Mouse (Mus musculus): ENCODE data around the gene Rraga. TPM values are rescaled to one million over a fixed set of nuclear protein-coding genes. Genes with fewer than 3 reads are reported as not detected.

The Rraga gene
- polyA plus RNA-seq, 1 experiment from 2014 or later, result 66.0 TPM

DNA sequence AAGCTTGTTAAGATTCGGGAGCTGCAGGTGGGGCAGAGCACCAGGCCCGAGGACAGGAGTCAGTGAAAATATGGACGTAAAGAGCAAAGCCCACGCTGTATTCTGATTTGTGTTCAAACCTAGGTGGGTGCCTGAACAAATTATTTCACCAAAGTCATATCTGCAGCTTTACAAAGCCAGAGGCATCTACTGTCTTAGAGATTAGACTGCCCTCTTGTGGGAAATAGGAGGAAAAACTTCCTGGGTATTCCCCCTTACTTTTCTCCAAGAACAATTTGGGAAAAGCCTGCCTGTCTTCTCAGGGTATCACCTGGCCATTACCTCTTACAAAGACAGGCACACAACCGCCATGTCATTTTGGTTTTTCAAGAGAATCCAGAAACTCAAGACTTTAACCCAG lies 29.9 kb upstream of the Rraga start:
- ATAC-seq, result no peak
- TF ChIP-seq CTCF (IDR thresholded peaks at IDR 0.05), result peak; percentile 34
- in situ Hi-C loops (cut with MboI; ENCODE audit: low pct_unique_long_range_greater_than_20kb), result loop anchor here (25.0 kb wide), 1 partner anchor 708 kb away; no protein-coding TSS in a partner anchor

DNA sequence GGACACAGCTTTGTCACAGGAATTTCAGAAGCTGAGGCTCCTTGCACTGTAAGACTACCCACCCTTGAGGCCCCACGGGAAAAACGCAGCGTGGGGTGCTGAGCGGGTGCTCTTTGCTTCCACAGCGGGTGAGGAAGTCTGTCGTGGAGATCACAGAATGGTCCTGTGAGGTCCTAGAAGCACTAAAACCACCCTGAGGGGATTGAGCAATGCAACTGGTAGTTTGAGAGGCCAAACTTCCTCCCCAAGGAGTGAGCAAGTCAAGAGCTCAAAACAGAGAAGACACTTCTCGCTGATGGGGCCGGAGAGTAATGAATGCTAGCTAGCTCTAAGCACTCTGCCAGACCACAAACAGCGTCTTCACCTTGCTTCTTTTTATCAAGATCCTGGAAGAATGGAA lies 27.1 kb upstream of the Rraga start:
- in situ Hi-C loops (cut with MboI; ENCODE audit: low pct_unique_long_range_greater_than_20kb), result loop anchor here (25.0 kb wide), 1 partner anchor 711 kb away; no protein-coding TSS in a partner anchor
- POLR2A ChIA-PET, result no interaction called here
- no peaks in the 10 kb centered on the region for H3K27me3 ChIP-seq
- TF ChIP-seq CTCF (IDR thresholded peaks at IDR 0.05), result no peak
- DNase-seq (ENCODE audit: low read depth, low spot score), result no peak
- ATAC-seq, result no peak
- CTCF ChIA-PET, result interaction anchor here (1.4 to 1.5 kb wide), 2 partner anchors 11 to 20 kb away, joined by 3 read pairs; no protein-coding TSS in a partner anchor

More for the DNA sequence above, 29.9 kb upstream of the Rraga start:
- DNase-seq (ENCODE audit: low read depth, low spot score), result no peak
- no peaks in the 10 kb centered on the region for H3K27me3 ChIP-seq
- CTCF ChIA-PET, result interaction anchor here (0.8 to 3.3 kb wide), 6 partner anchors 9 to 160 kb away, joined by 3 to 19 read pairs (median 4); no protein-coding TSS in a partner anchor
- POLR2A ChIA-PET, result interaction anchor here (0.8 kb wide), 1 partner anchor 31 kb away, joined by 3 read pairs; no protein-coding TSS in a partner anchor

DNA sequence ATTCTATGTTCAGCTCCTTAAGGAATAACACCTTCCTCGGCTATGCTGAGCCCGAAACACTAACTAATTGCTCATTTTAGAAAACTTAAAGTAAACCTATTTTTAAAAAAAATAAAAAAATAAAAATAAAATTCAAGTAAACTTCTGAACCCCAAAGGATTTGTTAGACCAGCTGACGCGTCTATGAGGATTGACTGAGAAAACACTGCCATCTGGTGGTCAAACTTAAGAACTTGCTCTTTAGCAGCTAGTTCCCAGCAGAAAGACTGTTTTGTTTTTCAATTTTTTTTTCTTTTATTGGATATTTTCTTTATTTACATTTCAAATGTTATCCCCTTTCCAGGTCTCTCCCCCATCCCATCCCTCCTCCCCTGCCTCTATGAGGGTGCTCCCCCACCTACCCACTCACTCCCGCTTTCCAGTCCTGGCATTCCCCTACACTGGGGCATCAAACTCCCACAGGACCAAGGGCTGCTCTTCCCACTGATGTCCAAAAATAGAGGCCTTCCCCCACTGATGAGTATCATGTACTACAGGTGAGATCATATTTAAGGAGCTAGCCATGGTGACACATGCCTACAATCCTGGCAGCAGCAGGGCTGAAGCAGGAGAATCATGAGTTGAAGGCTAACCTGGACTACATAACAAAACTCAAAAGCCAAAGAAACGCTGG lies 20.3 kb upstream of the Rraga start:
- ATAC-seq (no peak), DNase-seq (ENCODE audit: low read depth, low spot score) (no peak)
- ChIA-PET CTCF (interaction anchor here (0.8 to 2.3 kb wide), 8 partner anchors 10 to 141 kb away, joined by 3 to 19 read pairs (median 4); no protein-coding TSS in a partner anchor), POLR2A (no interaction called here)
- in situ Hi-C loops (cut with MboI; ENCODE audit: low pct_unique_long_range_greater_than_20kb), result no loop called here
- H3K27me3 ChIP-seq, result no peaks in the 10 kb centered on the region
- TF ChIP-seq CTCF (IDR thresholded peaks at IDR 0.05), result peak; percentile 54

DNA sequence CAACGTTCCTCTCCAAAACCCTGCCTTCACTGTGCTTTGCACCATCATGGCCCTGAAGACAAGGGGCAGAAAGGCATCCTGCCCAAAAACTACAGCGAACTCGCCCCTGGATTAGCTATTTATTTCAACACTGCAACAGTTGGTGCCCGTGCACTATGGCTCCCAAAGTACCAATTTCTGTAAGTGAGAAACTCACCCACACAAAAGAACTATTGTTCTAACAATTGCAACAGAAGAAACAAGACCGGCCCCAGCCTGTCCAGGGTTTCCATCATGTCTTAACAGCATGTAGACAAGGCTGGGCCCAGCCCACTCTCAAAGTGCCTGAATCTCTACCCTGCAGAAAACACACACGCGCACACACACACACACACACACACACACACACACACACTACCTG lies 18.1 kb upstream of the Rraga start:
- ChIA-PET CTCF (no interaction called here), POLR2A (no interaction called here)
- ATAC-seq (no peak), DNase-seq (ENCODE audit: low read depth, low spot score) (no peak)
- in situ Hi-C loops (cut with MboI; ENCODE audit: low pct_unique_long_range_greater_than_20kb), result no loop called here
- no peaks in the 10 kb centered on the region for H3K27me3 ChIP-seq
- TF ChIP-seq CTCF (IDR thresholded peaks at IDR 0.05), result no peak

DNA sequence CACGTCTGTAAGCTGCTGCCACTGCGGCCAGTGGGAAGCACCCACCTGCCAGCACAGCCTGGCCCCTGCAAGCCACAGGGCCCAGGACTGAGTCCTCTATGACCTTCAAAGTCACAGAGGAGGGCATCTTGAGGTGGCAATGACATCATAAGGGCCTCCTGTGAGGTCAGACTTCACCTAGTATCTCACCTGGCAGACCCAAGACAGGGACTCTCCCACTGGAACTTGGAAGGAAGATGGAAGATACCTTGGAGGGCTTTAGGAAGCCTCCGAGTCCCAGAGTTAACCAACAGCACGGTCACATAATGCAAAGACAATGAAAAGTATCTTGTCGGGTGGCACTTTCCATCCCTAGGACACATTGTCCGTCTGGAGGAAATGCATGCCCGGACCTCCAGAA lies 17.2 kb upstream of the Rraga start, which contains the start of gene Saxo1:
Gene Saxo1 (minus strand): TSS at position 101 of the 400 bp plus-strand sequence.
- ChIA-PET POLR2A (no interaction called here), CTCF (no interaction called here)
- in situ Hi-C loops (cut with MboI; ENCODE audit: low pct_unique_long_range_greater_than_20kb), result no loop called here
- no peak for ATAC-seq
- H3K27me3 ChIP-seq, result no peaks in the 10 kb centered on the region
- TF ChIP-seq CTCF (IDR thresholded peaks at IDR 0.05), result no peak
- no peak for DNase-seq (ENCODE audit: low read depth, low spot score)

DNA sequence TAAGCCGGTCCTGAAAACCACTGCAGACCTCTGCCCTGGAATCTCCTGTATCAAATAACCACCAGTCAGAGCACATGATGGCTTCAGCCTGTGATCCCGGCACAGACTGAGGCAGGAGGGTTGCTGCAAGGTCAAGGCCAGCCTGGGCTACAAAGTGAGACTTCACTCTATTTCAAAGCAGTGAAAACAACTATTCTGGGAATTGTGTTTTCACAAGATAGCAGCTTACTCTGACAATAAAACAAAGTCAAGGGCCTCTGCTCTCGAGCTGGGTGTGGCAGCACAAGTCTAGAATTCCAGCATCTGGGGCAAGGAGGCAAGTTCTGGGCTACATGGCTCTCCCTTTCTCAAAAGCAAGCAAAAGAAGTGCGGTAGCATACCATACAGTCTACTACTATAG lies 16.5 kb upstream of the Rraga start:
- ATAC-seq (no peak), DNase-seq (ENCODE audit: low read depth, low spot score) (no peak)
- ChIA-PET POLR2A (no interaction called here), CTCF (interaction anchor here (1.9 kb wide), 1 partner anchor 14 kb away, joined by 6 read pairs; no protein-coding TSS in a partner anchor)
- in situ Hi-C loops (cut with MboI; ENCODE audit: low pct_unique_long_range_greater_than_20kb), result no loop called here
- peaks cover 1% of the 10 kb centered on the region for H3K27me3 ChIP-seq
- TF ChIP-seq CTCF (IDR thresholded peaks at IDR 0.05), result no peak

DNA sequence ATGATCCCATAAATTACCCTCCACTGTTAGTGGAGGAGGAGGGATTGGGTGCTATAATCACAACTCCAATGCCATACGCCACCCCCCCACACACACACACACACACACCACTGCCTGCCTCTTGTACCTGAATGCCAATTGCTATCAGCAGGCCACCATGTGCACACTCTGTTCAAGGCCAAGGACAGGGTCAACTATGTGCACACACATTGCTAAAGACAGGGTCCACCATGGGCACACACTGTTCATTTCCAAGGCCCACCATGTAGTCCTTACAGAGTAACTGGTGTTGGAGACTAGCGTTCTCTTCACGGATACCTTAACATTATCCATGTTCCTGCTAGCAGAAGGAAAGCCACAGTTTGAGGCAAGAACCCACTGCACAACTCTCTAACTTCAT lies 14.4 kb upstream of the Rraga start:
- peaks cover 3% of the 10 kb centered on the region for H3K27me3 ChIP-seq
- DNase-seq (ENCODE audit: low read depth, low spot score), result no peak
- TF ChIP-seq CTCF (IDR thresholded peaks at IDR 0.05), result no peak
- ChIA-PET POLR2A (no interaction called here), CTCF (interaction anchor here (1.9 kb wide), 1 partner anchor 16 kb away, joined by 6 read pairs; no protein-coding TSS in a partner anchor)
- in situ Hi-C loops (cut with MboI; ENCODE audit: low pct_unique_long_range_greater_than_20kb), result no loop called here
- ATAC-seq, result no peak

DNA sequence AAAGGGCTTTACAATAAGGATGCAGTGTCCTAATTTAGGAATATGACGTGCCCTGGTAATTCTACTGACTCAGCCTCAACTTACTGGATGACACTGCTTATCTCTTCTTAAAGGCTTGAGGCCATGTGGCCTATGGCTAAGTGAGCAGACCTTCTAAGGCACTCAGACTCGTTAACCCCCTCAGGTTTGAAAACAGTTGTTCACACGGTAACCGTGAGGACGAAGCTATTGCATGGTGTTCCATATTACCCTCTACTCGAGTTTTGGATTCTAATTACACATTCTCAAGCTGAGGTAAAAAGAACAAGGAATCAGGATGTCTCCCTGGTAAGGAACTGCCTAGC lies 557 bp upstream of the Rraga start:
- TF ChIP-seq CTCF (IDR thresholded peaks at IDR 0.05), result no peak
- CTCF ChIA-PET, result interaction anchor here (1.0 kb wide), 1 partner anchor 33 kb away, joined by 3 read pairs; no protein-coding TSS in a partner anchor
- POLR2A ChIA-PET, result no interaction called here
- no peaks in the 10 kb centered on the region for H3K27me3 ChIP-seq
- ATAC-seq, result peak; percentile 7
- DNase-seq (ENCODE audit: low read depth, low spot score), result no peak
- in situ Hi-C loops (cut with MboI; ENCODE audit: low pct_unique_long_range_greater_than_20kb), result loop anchor here (5.0 to 25.0 kb wide), 2 partner anchors 122 to 262 kb away; no protein-coding TSS in a partner anchor

DNA sequence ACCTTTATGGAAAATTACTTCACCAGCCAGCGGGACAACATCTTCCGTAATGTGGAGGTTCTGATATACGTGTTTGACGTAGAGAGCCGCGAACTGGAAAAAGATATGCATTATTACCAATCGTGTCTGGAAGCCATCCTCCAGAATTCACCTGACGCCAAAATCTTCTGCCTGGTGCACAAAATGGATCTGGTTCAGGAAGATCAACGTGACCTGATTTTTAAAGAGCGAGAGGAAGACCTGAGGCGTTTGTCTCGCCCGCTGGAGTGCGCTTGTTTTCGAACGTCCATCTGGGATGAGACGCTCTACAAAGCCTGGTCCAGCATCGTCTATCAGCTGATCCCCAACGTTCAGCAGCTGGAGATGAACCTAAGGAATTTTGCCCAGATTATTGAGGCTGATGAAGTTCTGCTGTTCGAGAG lies 663 bp downstream of the Rraga start:
- DNase-seq (ENCODE audit: low read depth, low spot score) (no peak), ATAC-seq (no peak)
- in situ Hi-C loops (cut with MboI; ENCODE audit: low pct_unique_long_range_greater_than_20kb), result loop anchor here (5.0 to 25.0 kb wide), 2 partner anchors 121 to 261 kb away; no protein-coding TSS in a partner anchor

DNA sequence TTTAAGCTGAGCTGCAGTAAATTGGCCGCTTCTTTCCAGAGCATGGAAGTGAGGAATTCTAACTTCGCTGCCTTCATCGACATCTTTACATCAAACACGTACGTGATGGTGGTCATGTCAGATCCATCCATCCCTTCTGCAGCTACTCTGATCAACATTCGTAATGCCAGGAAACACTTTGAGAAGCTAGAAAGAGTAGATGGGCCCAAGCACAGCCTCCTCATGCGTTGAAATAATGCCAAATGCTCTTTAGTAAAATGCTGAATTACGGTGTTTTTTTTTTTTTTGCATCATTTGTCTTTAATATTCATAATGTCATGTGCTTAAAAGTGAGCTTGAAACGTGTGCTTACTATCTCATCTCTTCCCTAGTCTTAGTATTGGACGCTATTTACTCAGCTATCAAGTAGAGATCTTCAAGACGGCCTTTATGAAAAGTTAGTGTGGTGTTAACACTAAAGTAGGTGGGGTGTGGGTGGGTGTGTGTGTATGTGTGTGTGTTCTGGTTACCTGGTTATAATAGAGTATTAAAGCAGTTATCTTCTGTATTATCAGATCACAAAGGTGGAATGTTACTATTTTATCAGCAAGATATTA lies 1.3 kb downstream of the Rraga start:
- in situ Hi-C loops (cut with MboI; ENCODE audit: low pct_unique_long_range_greater_than_20kb), result loop anchor here (5.0 to 25.0 kb wide), 2 partner anchors 121 to 261 kb away; no protein-coding TSS in a partner anchor
- DNase-seq (ENCODE audit: low read depth, low spot score) (no peak), ATAC-seq (no peak)
- POLR2A ChIA-PET, result interaction anchor here (0.6 to 1.0 kb wide), 2 partner anchors 13 to 32 kb away, joined by 3 to 5 read pairs; no protein-coding TSS in a partner anchor
- CTCF ChIA-PET, result interaction anchor here (0.7 to 1.9 kb wide), 4 partner anchors 9 to 120 kb away, joined by 3 to 5 read pairs (median 4); no protein-coding TSS in a partner anchor
- H3K27me3 ChIP-seq, result no peaks in the 10 kb centered on the region
- TF ChIP-seq CTCF (IDR thresholded peaks at IDR 0.05), result no peak

More for the DNA sequence above, 663 bp downstream of the Rraga start:
- no peaks in the 10 kb centered on the region for H3K27me3 ChIP-seq
- CTCF ChIA-PET, result interaction anchor here (0.7 to 1.9 kb wide), 4 partner anchors 9 to 75 kb away, joined by 3 to 5 read pairs (median 3); no protein-coding TSS in a partner anchor
- no peak for TF ChIP-seq CTCF (IDR thresholded peaks at IDR 0.05)
- POLR2A ChIA-PET, result interaction anchor here (0.6 to 1.0 kb wide), 2 partner anchors 13 to 31 kb away, joined by 3 to 5 read pairs; no protein-coding TSS in a partner anchor
